Mouse (Mus musculus) gonadal fat pad, adult 2 months (tissue): ENCODE results near the gene Cntnap1. TPM values are rescaled to one million over a fixed set of nuclear protein-coding genes. Genes with fewer than 3 reads are reported as not detected.

Experiments
- DNase-seq: peaks from one replicate; pipeline ENCODE4 v3.0.0-alpha.2; 2012; ENCODE audit warnings: low read depth
- polyA plus RNA-seq: library from polyadenylated mRNA; depleted of rRNA; stranded (reverse); fragments of >200 nt; gene quantifications from 2 replicates; pipeline ENCODE4 v1.2.3, GENCODE M21; 2012

Cntnap1 gene
- polyA plus RNA-seq, 1 experiment = 3.7 TPM

DNA sequence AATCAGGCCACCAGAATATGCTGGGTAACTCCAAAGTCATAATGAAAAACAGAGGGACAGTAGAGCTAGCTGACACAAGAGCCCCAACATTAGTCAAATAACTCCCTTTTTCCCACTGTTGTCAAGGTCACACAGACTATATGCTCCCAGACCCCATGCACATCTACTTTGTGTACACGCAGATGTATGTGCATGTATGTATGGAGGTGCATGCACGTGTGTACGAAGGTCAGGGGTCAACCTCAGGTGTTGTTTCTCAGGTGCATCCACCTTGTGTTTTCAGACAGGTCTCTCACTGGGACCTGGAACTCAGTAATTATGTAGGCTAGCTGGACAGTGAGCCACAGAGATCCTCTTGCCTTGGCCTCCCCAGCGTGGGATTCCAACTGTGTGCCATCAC is 15.1 kb downstream of the Cntnap1 start:
- no peak for DNase-seq

DNA sequence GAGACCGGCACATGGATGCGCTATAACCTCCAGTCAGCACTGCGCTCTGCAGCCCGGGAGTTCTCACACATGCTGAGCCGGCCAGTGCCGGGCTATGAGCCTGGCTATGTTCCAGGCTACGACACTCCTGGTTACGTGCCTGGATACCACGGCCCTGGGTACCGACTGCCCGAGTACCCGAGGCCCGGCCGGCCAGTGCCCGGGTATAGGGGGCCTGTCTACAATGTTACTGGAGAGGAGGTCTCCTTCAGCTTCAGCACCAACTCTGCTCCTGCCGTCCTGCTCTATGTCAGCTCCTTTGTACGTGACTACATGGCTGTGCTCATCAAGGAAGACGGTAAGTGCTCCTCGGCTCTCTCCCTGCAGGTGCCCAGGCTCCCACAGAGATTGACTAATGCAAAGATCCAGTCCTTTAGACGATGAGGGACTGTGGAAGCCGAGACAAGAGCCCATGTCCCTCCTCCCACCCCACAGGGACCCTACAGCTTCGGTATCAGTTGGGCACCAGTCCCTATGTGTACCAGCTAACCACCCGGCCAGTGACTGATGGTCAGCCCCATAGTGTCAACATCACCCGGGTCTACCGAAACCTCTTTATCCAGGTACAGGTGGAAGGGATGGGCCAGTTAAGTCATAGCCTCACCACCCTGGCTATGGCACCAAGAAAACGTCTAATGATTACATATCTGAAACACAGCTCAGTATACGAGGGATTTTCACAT is 16.4 kb downstream of the Cntnap1 start:
- DNase-seq = no peak

DNA sequence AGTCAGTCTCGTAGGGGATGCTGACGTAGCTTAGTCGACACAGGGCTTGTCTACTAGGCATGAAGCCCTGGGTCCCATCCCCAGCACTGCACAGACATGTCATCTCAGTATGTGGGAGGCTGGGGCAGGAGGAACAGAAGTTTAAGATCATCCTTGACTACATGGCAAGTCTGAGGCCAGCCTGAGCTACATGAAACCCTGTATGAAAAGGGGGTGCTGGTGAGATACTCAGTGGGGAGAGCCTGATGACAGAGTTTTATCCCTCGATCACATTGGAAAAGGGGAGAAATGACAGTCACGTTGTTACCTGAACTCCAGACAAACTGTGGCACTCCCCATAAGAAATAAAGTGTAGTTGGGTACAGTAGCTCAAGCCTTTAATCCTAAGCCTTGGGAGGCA is 17.2 kb downstream of the Cntnap1 start:
- DNase-seq = no peak

DNA sequence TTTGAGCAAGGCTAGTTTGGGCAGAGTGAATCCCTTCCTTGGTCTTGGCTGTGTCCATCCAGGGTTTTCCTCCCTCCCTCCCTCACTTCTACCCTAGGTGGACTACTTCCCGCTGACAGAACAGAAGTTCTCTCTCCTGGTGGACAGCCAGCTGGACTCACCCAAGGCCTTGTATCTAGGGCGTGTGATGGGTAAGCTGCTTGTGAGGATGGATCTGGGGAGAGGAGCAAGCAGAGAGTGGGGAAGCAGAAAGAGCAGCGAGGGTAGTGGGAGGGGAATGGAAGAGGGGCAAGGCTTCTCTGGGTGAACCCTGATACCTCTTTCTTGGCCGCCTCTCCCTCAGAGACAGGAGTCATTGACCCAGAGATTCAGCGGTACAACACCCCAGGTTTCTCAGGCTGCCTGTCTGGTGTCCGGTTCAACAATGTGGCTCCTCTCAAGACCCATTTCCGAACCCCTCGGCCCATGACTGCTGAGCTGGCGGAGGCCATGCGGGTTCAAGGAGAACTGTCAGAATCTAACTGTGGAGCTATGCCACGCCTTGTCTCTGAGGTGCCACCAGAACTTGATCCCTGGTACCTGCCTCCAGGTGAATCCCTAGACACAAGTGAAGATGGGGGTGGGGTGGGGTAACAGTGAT is 18.0 kb downstream of the Cntnap1 start:
- DNase-seq = no peak

DNA sequence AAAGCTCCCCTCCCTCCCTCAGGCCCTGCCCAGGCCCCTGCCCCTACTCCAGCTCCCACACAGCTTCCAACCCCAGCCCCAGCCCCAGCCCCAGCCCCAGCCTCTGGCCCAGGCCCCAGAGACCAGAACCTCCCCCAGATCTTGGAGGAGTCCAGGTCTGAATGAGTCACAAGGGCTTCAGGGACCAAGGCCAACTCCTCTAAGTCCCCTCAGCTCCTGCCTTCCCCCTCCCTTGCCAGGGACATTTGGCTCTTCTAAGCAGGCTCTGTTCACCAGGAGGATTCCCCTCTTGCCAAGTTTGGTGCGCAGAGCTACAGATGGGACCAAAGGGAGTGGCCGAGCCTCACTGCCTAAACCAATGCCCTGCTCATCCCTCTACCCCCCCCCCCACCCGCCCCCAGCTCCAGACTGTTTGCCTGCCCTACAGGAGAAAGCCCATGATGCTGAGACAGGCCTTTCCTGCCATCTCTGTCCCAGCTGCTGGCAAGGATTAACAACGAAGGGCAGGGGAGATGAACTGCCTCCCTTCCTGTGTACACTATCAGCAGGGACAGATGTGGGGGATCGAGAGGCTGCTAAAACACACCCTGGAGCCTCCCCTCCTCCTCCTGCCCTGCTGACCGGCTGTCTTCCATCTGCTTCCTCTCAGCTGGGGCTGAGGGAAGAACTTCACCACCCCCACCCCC is 19.3 kb downstream of the Cntnap1 start:
- no peak for DNase-seq

DNA sequence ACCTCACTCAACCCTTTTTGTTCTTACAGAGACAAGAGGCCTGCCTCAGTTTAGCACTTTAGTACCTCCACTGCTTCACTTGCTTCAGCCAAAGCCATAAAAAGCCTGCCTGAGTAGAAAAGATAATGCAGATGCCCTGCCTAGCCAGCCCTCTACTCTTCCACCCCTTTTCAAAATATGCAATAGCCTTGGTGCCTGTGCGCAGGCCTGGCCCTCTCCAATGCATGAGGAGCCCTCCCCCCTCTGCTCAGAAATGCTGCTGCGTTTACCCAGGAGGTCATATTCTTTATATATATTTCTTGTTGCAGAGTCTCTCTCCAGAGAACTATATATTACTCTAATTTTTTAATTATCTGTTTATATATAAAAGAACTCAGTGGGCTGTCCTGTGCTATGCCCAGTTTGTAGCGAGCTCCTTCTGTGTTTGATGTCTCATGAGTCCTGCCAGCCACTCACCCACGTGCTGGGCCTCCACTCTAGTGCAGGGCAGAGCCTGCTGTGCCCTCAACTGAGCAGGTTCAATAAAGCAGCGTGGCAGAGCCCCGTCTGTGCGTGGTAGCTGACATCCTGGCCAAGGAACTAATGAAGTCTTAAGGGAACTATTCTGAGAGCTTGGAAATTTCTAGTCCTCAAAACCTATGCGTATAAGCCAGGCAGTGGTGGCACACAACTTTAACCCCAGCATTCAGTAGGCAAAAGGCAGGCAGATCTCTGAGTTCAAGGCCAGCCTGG is 20.0 kb downstream of the Cntnap1 start:
- DNase-seq = no peak

DNA sequence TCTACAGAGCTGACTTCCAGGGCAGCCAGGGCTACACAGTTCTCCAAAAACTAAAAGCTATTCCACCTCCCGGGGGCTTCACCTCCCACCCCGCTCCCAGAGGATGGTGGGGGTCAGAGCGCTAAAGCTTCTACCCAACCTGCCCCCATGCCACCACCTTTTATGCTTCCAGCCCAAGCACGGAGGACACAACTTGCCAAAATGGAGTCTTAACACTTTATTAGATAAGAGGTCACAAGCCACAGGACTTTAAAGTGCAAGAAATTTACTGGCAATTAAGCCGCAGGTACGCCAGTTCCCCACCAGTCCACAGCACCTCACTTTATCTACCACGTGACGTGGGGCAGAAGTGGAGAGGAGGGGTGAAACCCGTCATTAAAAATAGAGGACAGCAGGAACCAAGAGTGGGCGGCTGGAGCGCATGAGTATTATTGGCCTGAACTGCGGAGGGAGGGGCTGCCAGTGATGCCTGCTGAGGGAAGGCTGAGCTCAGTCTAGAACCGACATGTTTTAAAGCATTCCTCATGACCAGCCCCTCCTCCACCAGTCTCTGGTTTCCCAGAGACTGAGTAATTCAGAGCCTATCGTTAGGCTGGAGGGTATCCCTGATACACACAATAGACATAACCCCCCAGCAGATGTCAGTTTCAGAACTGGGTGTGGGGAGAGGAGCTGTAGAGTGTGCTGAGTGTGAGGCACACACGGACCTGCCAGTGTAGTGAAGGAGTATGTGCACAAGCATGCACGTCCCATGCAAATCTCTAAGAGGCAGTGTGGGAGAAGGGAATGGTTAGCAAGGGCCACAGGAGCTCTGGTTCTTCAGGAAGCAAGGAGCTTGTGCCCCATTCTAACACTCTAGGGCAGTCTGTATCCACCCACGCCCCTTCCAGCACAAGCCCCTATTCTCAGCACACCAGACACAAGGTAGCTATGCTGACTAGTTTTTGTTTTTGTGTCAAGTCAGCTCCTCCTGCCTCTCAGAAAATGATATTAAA is 20.9 kb downstream of the Cntnap1 start:
- no peak for DNase-seq

DNA sequence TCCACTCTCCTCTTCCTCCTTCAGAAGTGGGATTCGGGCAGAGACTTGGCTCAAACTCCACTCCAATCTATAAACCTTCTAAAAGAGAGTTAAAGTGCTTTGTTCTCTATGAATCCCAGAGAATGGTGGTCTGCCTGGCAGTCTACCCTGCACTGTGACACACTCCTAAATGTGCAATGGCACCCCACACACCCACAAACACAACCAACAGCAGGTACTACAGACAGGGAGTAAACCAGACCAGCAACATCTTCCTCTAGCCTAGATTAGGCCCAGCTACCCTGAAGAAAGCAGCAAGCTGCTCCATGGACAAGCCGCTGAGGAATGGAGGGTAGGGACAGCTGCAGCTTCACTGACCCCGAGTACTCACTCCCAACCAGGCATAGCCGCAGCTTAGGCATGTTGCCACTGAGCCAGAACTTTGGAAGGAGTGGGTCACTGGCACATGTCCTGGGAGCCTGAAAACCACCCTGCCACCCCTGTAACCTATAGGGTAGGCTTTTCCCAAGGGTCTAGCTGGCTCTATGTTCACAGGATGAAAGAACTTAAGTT is 21.7 kb downstream of the Cntnap1 start:
- DNase-seq = no peak

DNA sequence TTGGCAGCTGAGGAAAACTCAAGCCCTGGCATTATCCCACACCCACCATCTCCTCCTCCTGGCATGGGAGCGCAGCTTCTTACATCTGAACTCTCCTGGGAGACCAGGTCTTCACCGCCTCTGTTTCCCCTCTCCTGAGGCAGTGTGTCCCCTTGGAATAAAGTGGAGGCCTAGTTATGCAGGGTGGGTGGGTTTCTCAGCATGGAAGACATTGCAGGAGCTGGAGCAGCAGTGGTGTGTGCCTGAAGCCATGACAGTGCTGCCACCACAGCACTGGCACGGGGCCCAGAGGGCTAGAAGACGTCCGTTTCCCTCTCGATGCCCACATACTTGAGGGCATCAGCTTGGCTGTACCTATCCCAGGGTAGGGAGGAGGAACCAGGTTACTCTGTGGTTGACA is 22.3 kb downstream of the Cntnap1 start:
- DNase-seq = no peak

DNA sequence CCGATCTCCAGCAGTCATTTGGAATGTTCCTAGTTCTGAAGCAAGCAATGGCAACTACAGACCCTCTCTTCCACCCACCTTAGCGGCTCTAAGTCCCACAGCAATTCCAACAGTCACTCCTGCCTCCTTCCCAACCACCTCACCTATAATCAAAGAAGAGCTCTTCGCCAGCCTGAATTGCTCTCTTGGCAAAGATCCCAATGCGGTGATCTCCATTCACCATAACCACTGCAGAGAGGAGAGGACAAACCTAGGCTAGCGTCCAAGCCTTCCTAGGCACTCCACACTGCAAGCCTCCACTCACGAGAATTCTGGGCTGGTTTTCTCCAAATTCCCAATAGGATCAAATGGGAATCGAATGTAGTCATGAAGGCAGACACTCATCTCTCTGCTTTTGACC is 22.8 kb downstream of the Cntnap1 start:
- DNase-seq = no peak

DNA sequence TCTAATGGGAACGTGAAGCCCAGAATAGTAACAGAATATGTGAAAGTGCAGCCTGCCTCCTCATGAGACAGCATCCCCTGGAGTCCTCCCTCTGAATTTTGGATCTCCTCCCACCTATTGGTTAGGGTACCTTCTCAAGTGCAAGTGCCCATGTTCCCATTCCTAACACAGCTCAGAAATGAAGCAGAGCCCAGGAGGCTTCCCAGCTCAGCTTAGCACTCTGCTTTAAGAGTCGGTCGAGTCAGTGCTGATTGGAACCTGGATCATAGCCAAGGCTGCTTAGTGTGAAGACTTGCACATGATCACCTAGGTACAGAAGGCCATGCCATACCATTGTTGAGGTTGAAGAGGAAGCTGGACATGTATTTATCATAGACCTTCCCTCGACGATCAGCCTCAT is 23.8 kb downstream of the Cntnap1 start:
- no peak for DNase-seq

DNA sequence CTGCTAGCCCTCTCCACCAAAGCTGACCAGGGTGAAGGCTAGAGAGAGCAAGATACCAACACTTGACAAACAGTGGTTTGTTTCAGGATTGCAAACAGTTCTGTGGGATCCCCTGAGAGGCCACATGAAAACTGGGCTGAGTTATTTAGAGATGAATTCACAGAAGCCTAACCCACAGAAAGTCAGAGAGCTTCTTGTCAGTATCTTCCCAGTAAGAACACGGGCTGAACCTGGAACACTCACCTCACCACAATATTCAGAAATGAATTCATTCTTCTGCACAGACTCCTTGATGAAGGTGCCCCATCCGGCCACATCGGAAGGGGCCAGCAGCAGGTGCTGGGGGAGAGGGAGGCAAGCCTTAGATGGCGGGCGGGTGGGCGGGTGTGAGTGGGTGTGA is 24.3 kb downstream of the Cntnap1 start:
- no peak for DNase-seq

DNA sequence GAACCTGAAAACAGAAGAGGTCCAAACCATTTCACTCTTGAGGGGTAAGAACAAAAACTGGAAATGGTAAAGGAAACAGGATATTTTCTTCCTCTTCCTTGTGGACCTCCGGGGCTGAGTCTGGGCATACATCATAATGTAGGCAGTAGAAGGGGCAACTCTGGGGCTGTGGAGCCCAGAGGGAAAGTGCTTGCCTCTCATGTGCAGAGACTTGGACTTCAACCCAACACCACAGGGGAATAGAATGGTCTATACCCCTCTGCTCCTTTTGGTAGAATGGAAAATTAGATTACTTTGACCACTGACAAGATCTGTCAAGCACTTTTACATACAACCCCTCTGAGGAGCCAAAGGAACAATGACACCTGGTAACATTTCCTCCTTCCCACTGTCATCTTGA is 24.8 kb downstream of the Cntnap1 start:
- DNase-seq = no peak

DNA sequence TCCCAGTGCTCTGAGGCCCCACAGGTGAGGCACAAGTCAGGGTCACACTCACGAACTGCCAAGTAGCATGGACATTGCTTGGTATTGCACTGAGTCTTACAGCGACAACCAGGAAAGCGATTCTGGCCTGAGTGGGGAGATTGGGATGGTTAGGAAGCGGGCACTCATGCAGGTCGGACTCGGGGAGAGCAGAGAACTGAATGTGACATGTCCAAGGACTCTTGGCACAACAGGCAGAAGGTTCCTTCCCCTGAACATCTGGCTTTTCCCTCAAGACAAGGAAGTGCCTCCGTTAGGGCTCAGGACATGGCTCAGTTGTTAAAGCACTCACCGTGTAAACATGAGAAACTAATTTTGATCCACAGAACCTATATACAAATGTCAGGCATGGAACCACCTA is 25.2 kb downstream of the Cntnap1 start:
- DNase-seq = no peak

DNA sequence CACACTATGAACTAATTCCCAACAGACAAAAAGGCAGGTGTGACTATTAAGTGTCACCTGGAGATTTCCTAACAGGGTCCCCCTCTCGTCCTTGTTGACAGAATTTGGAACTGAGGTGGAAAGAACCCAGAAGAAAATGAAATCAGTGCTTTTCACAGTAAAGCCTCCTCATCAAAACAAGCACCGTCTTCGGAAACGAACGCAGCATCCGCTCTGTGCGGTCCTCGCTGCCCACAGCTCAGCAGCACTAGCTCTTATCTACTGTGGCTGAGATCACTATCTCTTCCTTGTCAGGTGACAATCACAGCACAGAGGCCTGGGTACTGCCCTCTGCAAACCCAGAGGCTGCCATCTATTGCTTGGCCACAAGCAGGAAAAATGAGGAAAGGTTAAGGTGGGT is 25.9 kb downstream of the Cntnap1 start:
- DNase-seq = no peak

DNA sequence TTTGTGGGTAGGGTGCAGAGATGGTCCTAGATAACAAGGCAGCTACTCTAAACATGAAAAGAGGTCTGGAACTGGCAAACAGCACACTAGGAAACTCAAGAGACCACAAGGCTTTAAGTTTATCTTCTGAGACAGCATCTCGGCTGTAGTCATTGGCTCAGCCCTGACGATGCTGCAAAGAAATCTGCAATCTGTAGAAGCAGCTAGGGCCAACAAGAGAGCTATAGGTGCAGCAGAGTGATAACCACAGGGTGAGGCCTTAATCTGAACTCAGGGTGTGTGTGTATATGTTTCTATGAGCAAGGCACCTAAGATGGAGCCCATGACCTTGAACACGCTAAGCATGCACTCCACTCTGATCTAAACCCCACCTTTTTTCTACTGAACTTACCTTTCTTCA is 29.2 kb downstream of the Cntnap1 start:
- no peak for DNase-seq

DNA sequence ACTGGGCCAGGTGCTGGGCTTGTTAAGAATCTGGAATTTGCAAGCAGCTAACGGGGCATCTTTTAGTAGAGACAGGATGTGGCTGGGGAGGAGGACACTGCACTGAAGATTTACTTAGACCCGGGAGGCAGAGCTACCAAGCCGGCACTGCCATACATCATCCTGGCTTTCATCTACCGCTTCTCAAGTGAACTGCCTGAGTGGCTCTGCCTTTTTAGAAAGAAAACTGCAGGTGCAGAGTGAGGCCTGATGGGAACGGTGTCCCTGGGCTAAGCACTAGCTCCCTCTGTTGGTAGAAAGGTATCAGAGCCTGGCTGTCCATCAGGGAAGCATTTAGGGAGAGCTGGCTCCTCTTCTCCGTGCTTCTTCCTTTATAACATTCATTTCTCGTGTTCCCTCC is 30.7 kb downstream of the Cntnap1 start:
- DNase-seq = no peak

DNA sequence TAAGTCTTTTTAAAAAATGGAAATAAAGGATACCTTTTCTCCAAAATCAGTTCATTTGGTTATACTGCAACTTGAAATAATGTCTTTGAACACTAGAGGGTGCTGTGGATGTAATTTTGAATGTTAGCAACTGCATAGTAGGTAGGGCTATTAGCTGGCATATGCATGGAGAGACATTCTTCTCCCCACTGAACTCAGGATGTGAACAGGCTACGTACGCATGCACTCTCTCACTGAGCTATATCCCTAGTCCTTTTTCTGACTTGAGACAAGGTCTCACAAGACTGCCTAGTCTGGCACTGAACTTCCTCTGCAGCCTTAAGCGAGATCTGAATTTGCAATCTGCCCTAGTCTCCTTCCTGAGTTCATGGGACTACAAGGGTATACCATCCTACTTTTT is 41.6 kb downstream of the Cntnap1 start:
- DNase-seq = no peak

DNA sequence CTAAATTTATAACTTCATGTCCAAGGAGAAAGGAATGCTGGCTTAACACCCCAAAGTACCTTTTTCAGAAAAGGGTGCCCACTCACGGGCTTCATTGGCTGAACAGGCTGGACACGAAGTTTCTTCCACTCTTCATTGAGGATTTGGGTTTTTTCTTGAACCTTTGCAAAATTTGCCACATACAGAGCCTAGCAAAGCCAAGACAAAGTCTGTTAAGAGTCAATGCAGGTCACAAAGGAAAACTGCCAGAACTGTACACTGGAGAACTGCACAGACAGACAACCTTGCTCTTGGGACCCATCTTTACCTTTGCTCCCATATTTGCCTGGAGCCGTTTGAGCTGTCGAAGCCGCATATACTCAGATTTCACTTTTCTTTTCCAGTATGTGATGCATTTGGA is 46.6 kb downstream of the Cntnap1 start:
- no peak for DNase-seq

DNA sequence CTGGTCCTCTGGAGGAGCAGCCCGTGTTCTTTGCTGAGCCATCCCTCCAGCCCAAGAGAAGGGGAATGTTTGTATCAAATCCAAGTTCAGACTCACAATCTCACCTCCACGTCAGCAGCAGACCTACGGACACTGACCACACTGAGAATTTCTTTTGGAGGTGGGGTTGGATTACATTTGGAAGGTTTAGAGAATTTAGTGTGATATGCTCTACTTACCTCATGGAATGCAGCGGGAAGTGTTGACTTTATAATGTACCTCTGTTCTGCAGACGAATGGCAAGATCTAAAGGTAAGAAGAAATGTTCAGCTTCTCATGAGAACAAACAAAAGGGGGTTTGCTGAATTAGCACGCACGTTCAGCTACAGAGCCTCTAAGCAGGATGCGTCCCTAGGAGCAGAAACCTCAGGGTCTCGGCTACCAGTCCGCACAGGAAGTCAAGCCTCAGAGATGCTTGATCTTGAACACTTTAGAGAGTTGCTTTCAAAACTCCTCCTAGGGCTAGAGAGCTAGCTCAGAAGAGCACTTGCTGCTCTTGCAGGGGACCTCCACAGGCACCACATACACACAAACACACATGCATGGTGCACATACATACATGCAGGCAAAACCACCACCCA is 48.2 kb downstream of the Cntnap1 start:
- no peak for DNase-seq

DNA sequence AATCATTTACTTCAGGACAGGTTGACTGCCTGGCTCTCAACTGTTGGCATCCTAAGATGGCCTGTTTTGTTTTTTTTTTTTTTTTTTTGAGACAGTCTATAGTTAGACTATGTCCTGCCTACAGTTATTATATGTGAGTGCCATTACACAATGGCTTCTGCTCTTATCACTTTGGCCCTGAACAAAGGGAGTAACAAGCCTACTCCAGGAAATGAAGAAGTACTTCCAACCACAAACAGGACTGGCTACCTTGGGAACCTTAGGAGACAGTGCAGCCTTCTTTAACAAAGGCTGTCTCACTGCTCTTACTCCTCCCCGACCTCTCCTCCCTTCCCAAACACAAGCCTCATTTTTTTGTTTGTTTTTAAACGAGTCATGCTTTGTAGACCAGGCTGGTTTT is 50.5 kb downstream of the Cntnap1 start:
- DNase-seq = no peak
